Mouse (Mus musculus) lung, embryonic 16.5 days (tissue): ENCODE measurements around the gene Fbxo42. TPM values are rescaled to one million over a fixed set of nuclear protein-coding genes. Genes with fewer than 3 reads are reported as not detected.

Experiments
- ATAC-seq: fragments of 200-750 bp; cut with Nextera tagmentation; 2 replicates; pipeline ENCODE4 v1.8.0; 2017; ENCODE audit warnings: low read depth, mild to moderate bottlenecking, moderate library complexity
- H3K27ac ChIP-seq: fragments of 300-500 bp; sonication (generic); 2 replicates; pipeline ENCODE4 v1.5.1; 2014; ENCODE audit warnings: mild to moderate bottlenecking, control low read depth, low read length
- H3K27me3 ChIP-seq: fragments of 300-500 bp; sonication (generic); 2 replicates; pipeline ENCODE4 v1.6.1; 2014; ENCODE audit warnings: low read depth, low read length, mixed read lengths; ENCODE audit not compliant: control insufficient read depth, insufficient read depth
- H3K36me3 ChIP-seq: fragments of 300-500 bp; sonication (generic); 2 replicates; pipeline ENCODE4 v1.6.1; 2014; ENCODE audit warnings: low read length; ENCODE audit not compliant: control insufficient read depth, insufficient read depth
- H3K4me1 ChIP-seq: fragments of 300-500 bp; sonication (generic); replicated peaks from 2 replicates; pipeline ENCODE4 v1.6.1; 2014; ENCODE audit warnings: low read length, mixed read lengths; ENCODE audit not compliant: control insufficient read depth, insufficient read depth
- H3K4me2 ChIP-seq: fragments of 300-500 bp; sonication (generic); 2 replicates; pipeline ENCODE4 v1.6.1; 2014; ENCODE audit warnings: low read depth, low read length, control low read depth
- H3K4me3 ChIP-seq: fragments of 300-500 bp; sonication (generic); 2 replicates; pipeline ENCODE4 v1.5.1; 2014; ENCODE audit warnings: mild to moderate bottlenecking, low read length, control low read depth
- H3K9ac ChIP-seq: fragments of 300-500 bp; sonication (generic); 2 replicates; pipeline ENCODE4 v1.6.1; 2014; ENCODE audit warnings: low read length, control low read depth
- H3K9me3 ChIP-seq: fragments of 300-500 bp; sonication (generic); 2 replicates; pipeline ENCODE4 v1.6.1; 2016; ENCODE audit warnings: low read length; ENCODE audit not compliant: control insufficient read depth
- WGBS: fragments of 180-500 bp; shearing (Covaris S2); extraction: QIAGEN DNeasy Blood & Tissue Kit; methylation state at CpG from one replicate; pipeline ENCODE4 v1.1.7; 2014; 5-methylcytosine and 5-hydroxymethylcytosine counted together
- polyA plus RNA-seq: library from polyadenylated mRNA; unstranded; fragments of >200 nt; fragmentation: Nextera tagmentation; extraction: Ambion mirVana; gene quantifications from 2 replicates; pipeline ENCODE4 v1.2.1, GENCODE M21; 2015

Fbxo42 gene
- polyA plus RNA-seq, 1 experiment from 2014 or later, result 21.1 TPM

DNA sequence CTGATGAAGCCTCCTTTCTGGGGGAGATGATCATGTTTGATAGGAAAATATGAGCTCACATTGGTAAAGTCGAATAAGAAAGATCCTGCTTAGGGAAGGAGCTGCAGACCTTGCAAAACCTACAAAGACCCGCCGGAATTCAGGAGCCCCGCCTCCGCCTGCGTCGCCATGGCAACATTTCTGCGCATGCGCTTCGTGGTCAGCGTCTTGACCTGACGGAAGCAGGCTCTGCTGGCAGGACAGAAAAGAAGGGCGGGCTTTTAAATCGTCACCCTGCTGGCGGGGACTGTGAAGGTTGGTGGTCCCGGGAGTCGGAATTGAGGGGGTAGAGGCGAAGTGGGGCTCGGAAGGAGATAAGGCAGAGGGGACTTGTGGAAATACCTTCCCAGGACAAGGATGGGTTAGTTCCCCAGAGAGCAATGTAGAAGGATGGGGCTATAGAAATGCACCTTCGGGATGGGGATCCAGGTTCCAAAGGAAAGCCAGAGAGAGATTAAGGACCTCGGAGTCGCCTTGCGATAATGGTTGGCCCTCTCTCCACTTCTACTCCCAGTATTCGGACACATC is 66.1 kb downstream of the Fbxo42 start, which contains the start of gene Rsg1:
Gene Rsg1, plus strand, starts transcription at position 187 of the 567 bp plus-strand sequence.
- Histone ChIP-seq H3K9me3 (no peaks in the 10 kb centered on the region), H3K4me2 (peak within 1 kb of the TSS; percentile 95), H3K4me3 (peak within 1 kb of the TSS; percentile 70), H3K4me1 (peaks cover 11% of the 10 kb centered on the region), H3K27ac (peak within 1 kb of the TSS; percentile 46; the same call in 1 of the 2 replicates), H3K9ac (peak within 1 kb of the TSS; percentile 77), H3K36me3 (no peaks in the 10 kb centered on the region), H3K27me3 (no peaks in the 10 kb centered on the region)
- peak; percentile 89 for ATAC-seq
- under 1% methylated on average over 24 of the region's 24 CpGs for WGBS

DNA sequence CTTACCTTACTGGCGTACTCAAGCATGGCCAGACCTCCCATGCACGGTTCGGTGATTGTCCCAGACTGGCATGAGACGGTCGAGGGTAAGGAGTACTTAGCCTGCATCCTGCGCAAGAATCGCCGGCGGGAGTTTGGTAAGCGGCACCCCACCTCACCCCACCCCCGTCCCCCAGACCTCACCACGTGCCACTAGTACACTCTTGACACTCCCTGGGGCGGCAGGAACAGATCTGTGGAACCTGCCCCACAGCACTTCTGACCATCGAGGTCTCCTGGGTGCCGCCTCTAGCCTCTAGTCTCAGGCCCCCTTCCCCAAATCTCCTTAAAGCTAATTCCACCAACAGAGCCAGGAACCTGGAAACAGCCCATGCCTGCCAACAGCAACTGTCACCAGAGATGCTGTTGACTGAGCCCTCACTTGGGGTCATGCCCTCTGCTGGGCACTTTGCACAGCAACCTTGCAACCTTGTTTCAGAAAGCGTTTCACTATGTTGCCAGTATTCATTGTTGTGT is 66.7 kb downstream of the Fbxo42 start:
- peak overlapping the region; percentile 95 for H3K4me2 ChIP-seq
- peaks cover 11% of the 10 kb centered on the region for H3K4me1 ChIP-seq
- H3K9me3 ChIP-seq, result no peaks in the 10 kb centered on the region
- H3K4me3 ChIP-seq, result peak overlapping the region; percentile 70
- H3K9ac ChIP-seq, result peak overlapping the region; percentile 77
- H3K36me3 ChIP-seq, result no peaks in the 10 kb centered on the region
- under 1% methylated on average over 16 of the region's 16 CpGs for WGBS
- peak overlapping the region; percentile 46; the same call in 1 of the 2 replicates for H3K27ac ChIP-seq
- H3K27me3 ChIP-seq, result no peaks in the 10 kb centered on the region
- ATAC-seq, result peak; percentile 56

DNA sequence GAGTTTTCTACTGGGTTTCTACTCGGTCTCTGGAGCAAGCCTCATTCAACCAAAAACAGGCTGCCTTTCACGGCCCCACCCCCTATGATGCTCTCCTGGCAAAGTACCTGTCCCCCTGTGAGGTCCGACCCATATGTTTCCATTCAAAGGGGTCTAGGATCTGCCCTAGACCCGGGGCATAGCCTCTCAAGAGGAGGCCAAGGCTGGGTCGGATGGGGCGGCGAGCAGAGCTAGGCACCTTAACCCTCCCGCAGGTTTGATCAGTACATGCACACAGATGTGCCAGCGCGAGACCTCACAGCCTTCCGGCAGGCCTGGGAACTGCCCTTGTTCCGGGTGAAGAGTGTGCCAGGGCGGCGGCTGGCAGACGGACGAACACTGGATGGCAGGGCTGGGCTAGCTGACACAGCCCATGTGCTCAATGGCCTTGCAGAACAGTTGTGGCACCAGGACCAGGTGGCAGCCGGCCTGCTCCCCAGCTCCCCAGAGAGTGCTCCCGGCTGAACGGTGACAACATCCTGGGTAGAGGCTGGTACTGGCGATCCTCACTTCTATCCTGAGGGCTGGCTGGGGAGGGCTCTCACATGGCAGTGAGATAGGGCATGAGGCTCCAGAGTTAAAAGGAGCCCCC is 72.0 kb downstream of the Fbxo42 start:
- Histone ChIP-seq H3K4me2 (no peak overlapping the region), H3K9ac (no peak overlapping the region), H3K27me3 (no peaks in the 10 kb centered on the region), H3K36me3 (0 out of 2 replicates have a peak, but pooled peaks cover 2% of the 10 kb centered on the region), H3K9me3 (no peaks in the 10 kb centered on the region), H3K27ac (no peak overlapping the region), H3K4me3 (no peak overlapping the region), H3K4me1 (peaks cover 2% of the 10 kb centered on the region; the same call in 1 of the 2 replicates)
- WGBS, result 87% methylated on average over 20 of the region's 20 CpGs
- no peak for ATAC-seq

DNA sequence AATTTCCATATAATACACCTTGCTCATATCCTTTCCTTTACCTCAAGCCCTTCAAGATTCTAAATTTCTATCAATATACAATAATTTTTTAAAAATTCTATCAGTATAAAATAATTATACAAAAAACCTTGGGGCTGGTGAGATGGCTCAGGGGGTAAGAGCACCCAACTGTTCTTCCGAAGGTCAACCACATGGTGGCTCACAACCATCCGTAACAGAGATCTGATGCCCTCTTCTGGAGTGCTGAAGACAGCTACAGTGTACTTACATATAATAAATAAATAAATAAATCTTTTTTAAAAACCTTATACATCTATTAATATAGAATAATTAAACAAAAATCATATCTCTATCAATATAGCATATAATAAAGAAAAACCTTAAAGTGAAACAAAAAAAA is 74.1 kb downstream of the Fbxo42 start:
- Histone ChIP-seq H3K4me1 (no peaks in the 10 kb centered on the region), H3K4me3 (no peak overlapping the region), H3K36me3 (0 out of 2 replicates have a peak, but pooled peaks cover 2% of the 10 kb centered on the region), H3K27me3 (no peaks in the 10 kb centered on the region), H3K9ac (no peak overlapping the region), H3K9me3 (no peaks in the 10 kb centered on the region), H3K27ac (no peak overlapping the region), H3K4me2 (no peak overlapping the region)
- no peak for ATAC-seq
- WGBS, result 69% methylated on average over 2 of the region's 2 CpGs

DNA sequence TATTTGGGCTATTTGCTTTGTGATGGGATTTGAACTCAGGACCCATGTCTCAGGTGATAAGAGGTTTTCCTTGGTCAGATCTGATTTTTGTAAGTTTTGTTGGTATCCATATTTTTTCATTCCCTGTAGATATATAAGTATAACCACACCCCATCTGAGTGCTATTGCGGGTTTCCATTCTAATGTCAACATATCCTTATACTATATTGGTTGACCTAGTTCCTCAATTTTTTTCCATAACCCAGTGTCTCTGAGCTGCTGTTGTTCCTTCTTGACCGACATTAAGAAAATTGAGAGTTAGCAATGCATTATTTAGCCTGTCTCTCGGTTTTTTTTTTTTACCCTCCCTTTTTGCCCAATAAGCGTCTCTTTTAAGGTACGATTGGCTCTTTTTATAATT is 75.0 kb downstream of the Fbxo42 start:
- no peaks in the 10 kb centered on the region for H3K27me3 ChIP-seq
- H3K4me1 ChIP-seq, result no peaks in the 10 kb centered on the region
- no peak overlapping the region for H3K9ac ChIP-seq
- WGBS, result 92% methylated on average over 5 of the region's 5 CpGs
- ATAC-seq, result no peak
- H3K36me3 ChIP-seq, result 0 out of 2 replicates have a peak, but pooled peaks cover 2% of the 10 kb centered on the region
- no peaks in the 10 kb centered on the region for H3K9me3 ChIP-seq
- no peak overlapping the region for H3K4me2 ChIP-seq
- no peak overlapping the region for H3K4me3 ChIP-seq
- no peak overlapping the region for H3K27ac ChIP-seq

DNA sequence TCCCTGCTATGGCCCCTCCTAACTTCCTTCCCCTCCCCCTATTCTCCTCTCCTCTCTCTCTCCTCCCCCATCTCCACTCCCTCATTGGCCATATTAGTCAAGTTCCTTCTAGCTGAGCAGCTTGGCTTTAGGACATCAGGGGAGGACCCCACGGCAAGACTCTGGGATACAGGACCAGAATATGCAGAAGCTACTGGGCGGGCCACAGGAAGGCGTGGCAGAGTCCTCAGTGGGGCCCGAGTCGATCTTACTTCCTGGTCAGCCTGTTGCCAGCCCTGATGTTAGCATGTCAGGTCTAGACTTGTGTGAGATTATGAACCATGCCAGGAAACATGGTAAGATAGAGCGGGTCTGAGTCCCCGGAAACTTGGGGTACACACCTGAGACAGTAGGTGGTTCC is 81.0 kb downstream of the Fbxo42 start:
- ATAC-seq, result no peak
- H3K4me1 ChIP-seq, result no peaks in the 10 kb centered on the region
- no peaks in the 10 kb centered on the region for H3K36me3 ChIP-seq
- no peaks in the 10 kb centered on the region for H3K9me3 ChIP-seq
- no peak overlapping the region for H3K9ac ChIP-seq
- WGBS, result 75% methylated on average over 7 of the region's 7 CpGs
- no peak overlapping the region for H3K27ac ChIP-seq
- H3K4me2 ChIP-seq, result no peak overlapping the region
- H3K27me3 ChIP-seq, result no peaks in the 10 kb centered on the region
- no peak overlapping the region for H3K4me3 ChIP-seq

DNA sequence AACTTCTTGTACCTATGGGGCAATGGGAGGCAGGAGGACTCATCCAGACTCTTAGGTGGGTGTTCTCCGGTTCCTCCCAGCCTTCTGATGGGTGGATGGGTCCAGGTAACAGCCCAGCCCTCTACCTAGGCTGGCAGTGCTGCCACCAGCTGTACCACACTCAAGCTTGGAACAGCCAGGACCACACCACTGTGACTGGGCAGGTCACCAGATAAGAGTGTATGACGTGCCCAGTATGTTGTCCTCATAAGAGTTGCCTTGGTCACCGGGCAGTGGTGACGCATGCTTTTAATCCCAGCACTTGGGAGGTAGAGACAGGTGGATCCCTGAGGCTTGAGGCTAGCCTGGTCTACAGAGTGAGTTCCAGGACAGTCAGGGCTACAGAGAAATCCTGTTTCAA is 85.5 kb downstream of the Fbxo42 start:
- Histone ChIP-seq H3K27me3 (peaks cover 4% of the 10 kb centered on the region; the same call in 1 of the 2 replicates), H3K4me1 (no peaks in the 10 kb centered on the region), H3K9me3 (no peaks in the 10 kb centered on the region), H3K27ac (no peak overlapping the region), H3K36me3 (no peaks in the 10 kb centered on the region), H3K9ac (no peak overlapping the region), H3K4me3 (no peak overlapping the region), H3K4me2 (no peak overlapping the region)
- WGBS, result 90% methylated on average over 4 of the region's 4 CpGs
- no peak for ATAC-seq

DNA sequence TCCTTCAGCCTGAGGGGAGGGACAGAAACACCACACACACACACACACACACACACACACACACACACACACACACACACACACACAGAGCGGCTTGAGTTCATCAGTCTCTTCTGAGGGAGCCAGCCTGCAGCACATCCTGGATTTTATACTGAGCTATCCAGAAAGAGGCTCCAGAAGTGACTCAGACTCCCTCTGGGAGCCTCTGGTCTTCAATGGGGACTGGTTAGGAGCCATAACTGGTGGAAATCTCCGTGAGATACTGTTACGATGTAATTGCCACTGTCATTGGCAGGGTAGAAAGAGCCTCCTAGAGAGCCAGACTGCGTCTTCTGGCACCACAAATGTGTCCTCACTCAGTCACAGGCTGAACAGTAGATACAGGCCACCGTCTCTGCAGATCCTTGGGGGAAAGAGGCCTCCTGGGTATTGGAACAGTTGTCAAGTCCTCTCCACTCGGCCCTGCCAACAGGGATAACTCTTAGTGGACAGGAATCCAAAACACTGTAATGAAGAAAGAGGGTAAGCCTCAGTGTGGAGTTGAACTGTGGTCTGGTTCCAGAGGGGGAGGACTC is 87.9 kb downstream of the Fbxo42 start:
- Histone ChIP-seq H3K4me1 (peaks cover 18% of the 10 kb centered on the region), H3K4me3 (no peak overlapping the region), H3K27me3 (peaks cover 10% of the 10 kb centered on the region; the same call in 1 of the 2 replicates), H3K4me2 (no peak overlapping the region), H3K36me3 (no peaks in the 10 kb centered on the region), H3K9ac (no peak overlapping the region), H3K27ac (no peak overlapping the region), H3K9me3 (no peaks in the 10 kb centered on the region)
- no peak for ATAC-seq
- 57% methylated on average over 6 of the region's 6 CpGs for WGBS

DNA sequence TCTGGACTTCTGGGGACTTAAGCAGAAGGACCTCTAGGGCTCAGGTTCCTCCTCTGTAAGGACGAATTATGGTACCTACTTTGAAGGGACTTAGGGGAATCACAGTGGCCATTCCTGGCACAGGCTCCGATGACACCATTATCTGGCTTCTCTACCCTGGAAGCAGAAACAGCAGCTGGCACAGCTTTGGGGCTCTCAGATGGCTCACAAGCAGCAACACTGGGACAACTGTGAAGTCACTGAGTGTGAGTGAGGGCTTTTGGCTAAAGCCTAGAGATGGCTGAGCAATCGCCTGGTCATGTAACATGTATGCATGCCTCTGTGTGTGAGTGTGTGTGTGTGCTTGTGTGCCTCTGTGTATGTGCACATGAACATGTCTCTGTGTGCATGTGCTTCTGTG is 89.1 kb downstream of the Fbxo42 start:
- H3K36me3 ChIP-seq, result no peaks in the 10 kb centered on the region
- ATAC-seq, result no peak
- WGBS, result 68% methylated on average over 3 of the region's 3 CpGs
- H3K27ac ChIP-seq, result no peak overlapping the region
- peaks cover 29% of the 10 kb centered on the region for H3K4me1 ChIP-seq
- H3K27me3 ChIP-seq, result peaks cover 10% of the 10 kb centered on the region; the same call in 1 of the 2 replicates
- H3K4me3 ChIP-seq, result no peak overlapping the region
- H3K9ac ChIP-seq, result no peak overlapping the region
- H3K9me3 ChIP-seq, result no peaks in the 10 kb centered on the region
- no peak overlapping the region for H3K4me2 ChIP-seq
